Mouse (Mus musculus) fat pad, adult 2 months (tissue): Measurements from ENCODE around the gene Mgat5.

ENCODE experiments used
- DNase-seq: peaks from one replicate; pipeline ENCODE4 v3.0.0-alpha.2; 2011; ENCODE audit warnings: low read depth, low spot score; ENCODE audit errors: extremely low read depth

Gene Mgat5

DNA sequence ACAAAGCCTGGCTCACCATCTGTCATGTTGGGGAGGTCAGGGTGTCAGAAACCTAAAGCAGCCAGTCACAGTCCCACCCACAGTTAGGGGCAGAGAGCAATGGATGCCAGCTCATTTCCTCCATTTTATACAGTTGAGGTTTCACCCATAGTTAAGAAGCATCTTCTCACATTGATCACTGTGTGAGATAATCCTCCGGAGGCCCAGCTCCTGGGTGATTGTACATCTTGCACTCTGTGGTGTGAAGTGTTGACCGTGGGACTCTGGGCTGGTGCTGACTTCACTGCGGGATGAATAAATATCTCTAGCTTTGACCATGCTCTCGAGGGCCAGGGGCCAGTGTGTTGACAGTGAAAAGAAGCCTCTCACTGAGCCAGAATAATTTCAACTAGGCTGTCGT lies 99.0 kb downstream of the Mgat5 start:
- no peak for DNase-seq

DNA sequence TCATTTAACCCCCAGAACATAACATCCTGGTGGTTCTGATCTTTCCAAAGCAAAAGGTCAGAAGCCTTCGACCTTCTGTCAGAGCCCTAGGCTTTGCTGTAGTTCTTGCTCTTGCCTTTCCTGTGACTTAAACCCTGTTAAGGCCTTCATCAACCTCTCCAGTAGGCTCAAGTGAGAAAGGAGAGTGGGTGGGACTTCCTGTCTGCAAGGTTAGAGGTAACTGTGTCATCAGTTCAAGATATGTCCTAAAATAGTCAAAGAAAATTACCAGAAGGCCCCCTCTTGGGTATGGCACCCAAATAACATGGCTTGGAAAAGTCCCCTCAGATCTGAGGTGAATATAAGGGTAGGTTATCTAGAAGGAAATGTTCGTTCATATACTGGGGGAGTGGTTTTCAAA lies 99.5 kb downstream of the Mgat5 start:
- DNase-seq, result no peak

DNA sequence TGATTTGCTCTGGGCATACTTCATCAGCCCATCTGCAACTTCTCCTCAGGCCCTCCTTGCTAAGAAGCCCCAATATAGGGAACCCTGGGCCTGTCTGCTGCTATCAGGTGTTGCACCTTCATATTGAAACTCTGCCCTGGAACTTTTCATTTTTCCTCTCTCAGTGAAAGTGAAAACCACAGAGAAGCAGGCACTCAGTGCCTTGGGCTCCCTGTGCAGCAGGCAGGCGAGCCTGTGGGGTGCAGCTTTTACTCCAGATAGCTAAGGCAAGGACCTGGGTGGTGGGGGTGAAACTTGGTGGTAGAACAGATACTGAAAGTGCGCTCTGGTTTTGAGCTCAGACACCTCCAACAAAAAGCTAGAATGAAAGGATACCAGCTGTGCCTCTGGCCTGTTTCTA lies 100.8 kb downstream of the Mgat5 start:
- DNase-seq, result no peak

DNA sequence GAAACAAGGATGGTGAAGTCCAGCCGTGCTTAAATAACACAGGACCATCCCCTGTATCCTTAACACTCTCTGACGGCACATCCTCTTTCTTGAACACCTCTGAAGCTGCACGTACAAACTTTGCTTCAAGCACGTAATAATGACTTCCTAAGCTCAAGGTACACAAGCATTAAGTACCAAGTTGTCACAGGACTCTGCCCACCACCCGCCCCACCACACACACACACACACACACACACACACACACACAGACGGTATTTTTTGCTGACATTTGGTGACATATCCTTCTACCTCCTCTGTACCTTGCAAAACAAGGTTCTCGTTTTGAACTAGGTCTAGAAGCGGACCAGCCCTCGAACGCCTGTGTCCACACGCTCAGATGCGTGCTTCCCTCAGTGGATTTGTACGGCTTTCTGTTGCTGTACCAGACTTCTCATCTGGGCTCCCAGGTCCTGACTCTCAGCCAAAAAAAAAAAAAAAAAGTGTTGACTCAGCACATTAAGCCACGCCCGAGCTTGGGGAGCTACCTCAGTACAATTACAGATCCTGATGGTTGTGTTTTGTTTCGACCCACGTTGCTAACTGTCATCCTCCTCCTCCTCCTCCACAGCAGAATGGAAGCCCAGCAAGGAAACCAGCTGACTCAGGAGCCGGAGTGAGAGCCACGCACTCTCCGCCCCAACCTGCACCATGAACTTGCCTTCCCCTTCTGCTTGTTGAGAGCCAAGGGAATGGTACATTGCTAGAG lies 101.4 kb downstream of the Mgat5 start:
- DNase-seq, result no peak

DNA sequence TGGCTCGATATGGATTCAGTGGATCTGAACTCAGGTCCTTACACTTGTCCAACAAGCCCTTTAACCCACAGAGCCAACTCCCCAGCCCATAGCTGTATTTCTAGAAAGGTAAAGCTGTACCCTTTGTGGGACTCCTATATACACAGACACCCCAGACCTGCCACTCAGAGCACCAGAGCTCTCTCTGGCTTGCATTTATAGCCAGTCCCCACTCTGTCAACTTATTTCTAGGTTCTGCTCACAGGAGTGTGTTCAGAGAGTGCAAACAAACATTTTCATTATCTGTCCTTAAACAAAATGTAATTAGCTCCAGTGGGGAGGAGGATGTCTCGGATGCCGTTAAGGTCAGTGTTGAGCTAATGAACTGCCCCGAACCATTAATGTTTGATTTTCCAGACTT lies 102.5 kb downstream of the Mgat5 start:
- DNase-seq, result no peak

DNA sequence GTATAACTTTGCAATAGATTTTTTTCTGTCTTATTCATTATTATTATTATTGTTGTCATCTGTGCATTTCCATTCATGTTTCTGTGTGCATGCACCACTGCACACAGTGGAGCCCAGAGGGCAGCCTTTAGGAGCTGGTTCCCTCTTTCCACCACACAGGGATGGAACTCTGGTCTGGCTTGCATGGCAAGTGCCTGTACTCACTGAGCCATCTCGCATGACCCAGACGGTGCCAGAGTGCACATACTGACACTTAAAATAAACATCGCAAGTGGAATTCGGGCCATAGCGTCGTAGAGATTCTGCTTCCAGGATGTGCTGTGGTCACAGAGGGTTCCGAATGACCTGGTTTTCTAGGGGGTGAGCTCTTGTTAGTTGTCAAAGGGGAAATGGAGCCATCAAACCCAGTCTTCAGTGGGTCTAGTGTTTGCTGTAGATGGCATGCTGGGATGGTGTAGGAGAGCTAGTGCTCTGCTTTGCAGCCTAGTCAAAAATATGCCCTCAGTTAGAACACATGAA lies 103.5 kb downstream of the Mgat5 start:
- no peak for DNase-seq

DNA sequence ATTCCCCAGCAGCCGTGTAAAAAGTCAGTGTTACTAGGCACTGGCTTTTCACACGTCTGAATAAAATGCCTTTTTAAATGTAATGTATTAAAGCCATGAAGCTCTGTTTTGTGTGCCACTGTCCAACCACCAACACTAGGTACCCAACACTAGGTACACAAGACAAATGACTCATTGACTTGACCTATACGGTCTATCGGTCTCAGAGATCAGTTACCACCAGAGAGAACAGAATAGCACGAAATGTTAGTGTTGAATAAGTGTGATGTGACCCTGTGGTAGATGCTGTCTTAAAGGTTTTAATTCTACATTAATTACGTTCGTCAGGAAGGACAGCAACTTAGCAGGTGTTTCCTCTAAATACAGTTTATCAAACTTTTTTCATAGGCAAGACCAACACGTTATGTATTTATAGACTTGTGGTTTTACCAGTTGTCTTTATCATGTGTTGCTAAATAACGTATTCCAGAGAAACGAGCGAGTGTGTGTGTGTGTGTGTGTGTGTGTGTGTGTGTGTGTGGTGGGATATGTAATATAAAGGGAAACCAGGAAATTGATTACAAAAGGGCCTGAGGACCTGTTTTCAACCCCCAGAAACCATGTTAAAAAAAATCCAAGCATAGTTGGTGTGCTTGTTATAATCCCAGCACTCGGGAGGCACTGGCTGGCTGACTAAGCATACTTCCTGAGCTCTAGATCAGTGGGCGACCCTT lies 104.3 kb downstream of the Mgat5 start:
- no peak for DNase-seq

DNA sequence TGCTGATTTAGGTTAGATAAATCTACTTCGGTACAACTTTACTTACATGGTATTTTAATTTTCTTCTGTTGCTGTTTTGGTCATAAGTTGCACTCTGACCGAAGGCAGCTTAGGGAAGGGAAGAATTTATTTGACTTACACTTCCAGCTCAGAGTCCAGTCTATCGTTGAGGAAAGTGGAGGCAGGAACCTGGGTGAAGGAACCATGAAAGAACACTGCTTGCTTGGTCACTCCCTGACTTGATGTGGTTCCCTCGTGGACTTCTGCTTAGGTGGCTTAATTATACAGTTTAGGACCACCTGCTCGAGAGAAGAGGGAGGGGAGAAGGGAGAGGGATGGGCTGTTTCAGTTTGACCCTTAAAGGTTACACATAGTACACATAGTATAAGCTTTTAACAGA lies 105.2 kb downstream of the Mgat5 start:
- DNase-seq, result no peak

DNA sequence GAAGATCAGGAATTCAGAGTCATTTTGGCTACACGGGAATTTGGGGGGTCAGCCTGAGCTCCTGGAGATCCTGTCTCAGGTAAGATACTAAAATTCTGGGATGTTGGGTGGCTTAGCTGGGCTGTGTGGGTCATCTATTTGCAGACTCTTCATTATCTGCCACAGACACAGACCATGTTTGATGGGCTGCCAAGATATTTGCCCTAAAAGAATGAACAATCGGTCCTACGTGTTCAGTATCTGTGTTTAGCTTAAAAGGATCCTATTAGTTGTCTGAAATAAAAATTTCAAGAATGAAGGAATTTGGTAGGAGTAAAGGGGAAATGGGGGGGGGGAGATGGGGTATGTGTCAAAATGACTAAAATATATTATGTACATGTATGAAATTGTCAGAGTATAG lies 105.9 kb downstream of the Mgat5 start:
- no peak for DNase-seq

DNA sequence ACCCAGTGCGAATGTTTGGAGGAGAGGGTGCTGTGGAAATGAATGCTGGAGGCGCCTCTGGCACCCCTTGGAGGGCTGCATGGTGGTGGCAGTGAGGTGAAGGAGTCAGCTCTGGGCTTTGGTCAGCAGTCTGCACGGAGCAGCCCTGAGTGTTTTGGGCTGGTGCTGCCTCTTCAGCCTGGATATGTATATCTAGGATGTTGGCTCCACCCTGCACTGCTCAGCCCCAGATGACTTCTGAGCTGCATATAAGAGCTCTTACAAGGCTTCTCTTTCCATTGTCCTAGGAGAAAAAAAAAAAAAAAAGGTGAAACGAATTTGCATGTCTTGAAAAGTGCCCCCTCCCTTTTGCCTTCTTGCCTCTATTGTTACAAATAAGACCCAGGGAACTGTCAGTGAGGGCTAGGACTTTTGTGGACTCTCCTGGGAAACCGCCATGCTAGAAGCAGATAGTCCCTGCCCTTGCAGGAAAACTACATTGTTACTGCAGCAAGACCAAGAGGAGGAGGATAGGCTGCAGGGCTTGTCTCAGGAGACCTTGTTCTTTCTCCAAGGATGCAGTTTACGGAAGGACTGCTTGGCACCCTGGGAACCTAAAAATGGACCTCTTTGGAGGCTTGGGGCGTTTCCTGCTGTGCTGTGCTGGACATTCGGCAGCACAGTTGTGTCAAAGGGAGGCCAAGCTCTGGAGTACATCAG lies 109.0 kb downstream of the Mgat5 start:
- DNase-seq, result no peak

DNA sequence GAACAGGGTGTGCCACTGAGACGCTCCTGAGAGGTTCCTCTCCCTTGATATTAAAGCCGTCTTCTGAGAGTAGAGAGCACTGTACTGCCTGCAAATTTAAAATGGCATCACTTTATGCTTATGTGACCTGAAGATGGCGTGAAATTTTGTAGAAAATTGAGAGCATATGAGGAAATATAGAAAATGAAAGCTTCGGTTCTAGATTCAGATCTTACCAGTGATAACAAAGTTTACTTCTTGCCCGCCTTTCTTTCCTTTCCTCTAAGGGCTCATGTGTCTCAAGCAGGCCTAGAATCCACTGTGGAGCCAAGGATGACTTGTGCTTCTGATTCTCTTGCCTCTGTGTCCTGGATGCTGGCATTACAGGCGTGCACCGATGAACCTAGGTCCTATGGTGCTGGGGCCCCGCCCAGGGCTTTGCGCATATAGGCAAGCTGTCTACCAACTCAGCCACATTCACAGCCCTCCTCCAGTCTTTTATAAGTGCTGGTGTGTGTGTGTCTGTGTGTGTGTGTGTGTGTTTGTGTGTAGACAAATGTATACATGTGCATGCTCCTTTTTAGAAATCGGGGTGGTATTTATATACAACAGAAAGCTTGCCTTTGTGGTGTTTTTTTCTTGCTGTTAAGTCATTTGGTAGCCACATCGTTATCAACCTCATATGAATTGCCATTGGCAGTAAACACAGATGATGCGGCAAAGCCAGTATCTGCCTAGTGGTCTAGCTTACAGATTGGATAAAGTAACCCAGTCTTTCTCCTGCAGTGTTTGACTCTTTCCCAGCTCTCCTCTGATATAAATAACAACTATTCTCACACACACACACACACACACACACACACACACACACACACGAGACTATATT lies 111.2 kb downstream of the Mgat5 start:
- no peak for DNase-seq

DNA sequence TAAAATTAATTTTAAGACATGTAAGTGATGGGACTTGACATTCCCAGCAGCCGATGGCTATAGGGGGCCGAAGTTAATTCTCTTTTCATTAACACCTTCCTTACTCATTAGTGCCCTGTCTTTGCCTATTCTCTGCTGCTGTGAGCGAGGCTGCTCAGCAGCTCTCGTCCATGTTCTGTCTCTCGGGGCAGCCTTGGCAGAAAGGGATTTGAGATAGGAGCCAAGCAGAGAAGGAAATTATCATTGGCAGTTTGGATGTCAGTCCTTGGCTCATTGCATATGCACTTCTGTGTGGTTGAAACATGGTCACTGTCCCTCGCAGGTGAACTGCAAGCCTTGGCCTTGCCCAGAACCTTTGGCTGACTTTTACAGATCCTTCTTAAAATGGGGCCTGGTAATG lies 111.8 kb downstream of the Mgat5 start:
- no peak for DNase-seq

DNA sequence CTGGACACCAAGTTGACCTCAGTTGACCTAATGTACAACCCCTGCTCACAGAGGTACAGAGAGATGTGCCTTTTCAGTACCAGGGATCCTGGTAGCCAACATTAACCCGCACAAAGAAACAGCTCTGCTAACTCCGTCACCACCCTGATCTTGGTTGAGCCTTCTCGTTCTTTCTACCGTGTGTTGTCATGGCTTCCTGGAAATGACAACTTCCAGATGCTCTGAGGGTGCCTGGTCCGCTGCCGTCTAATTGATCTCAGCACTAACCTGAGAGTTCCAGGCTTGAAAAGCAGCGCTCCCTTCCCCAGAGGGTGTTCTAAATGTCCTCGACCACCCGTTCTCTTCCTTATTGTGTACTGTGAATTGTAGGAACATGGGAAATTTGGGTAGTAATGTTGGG lies 112.7 kb downstream of the Mgat5 start:
- DNase-seq, result no peak

DNA sequence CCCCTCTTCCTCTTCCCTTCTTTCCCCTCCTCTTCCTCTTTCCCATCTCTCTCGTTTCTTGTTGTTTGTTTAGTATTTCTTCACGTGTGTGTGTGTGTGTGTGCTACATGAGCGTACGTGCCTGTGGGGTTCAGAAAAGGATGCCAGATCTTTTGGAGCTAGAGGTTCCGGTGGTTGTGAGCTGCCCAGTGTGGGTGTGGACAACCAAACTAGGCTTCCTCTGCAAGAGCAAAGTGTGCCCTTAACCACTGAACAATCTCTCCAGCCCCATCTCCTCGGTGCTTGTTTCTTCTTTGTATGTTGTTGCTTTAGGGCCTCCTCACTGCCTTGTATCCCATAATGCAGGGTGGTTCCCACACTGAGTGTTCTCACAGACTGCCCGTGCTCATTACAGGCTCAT lies 113.7 kb downstream of the Mgat5 start:
- no peak for DNase-seq

DNA sequence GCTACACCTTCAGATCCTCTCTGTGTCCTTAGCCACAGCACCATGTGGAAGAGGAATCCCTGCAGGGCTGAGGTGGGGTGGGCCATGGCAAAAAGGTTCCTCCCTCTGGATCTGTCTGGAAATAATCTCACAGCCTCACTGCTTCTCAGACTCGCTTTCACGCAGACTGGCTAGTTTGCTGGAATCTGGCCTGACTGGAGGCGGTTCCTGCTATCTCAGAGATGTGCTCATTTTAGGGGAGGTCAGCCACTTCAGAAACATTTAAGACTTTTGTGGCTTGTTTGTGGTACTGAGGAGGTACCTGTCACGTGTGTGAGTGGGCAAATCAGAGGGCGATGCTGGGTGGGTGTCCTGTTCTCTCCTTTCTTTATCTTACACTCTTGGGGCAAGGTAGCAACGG lies 115.0 kb downstream of the Mgat5 start:
- DNase-seq, result no peak

DNA sequence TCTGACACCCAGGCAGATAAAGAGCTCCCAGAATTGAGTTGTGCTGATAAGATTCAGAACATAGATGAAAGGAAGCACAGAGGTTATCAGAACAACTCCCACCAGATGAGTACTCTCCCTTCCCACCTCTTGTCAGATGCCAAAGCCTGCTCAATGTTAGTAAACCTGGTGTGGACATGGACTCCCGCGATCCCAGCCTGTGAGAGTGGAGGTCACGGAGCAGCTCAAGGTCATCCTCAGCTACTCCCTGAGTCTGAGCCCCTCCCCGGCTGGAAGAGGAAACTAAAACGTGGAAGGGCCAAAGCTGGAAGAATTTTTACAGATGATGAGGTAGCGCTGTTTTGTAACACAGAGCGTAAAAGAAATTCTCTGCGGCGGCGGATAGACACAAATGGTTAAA lies 116.1 kb downstream of the Mgat5 start:
- DNase-seq, result no peak

DNA sequence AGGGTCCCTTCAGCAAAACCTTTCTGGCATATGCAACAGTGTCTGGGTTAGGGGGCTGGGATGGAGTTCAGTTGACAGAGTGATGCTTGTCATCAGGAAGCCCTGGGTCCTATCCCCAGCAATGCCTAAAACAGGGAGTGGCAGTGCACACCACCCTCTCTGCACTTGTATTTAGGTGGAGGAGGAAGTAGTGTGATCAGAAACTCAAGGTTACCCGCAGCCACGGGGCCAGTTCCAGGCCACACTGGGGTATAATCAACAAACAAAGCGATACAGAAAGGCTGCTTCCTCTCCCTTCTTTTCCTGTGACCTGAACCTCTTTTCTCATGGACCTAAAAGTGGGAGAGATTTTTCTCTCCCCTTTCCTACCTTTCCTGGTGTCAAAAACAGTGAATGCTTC lies 116.8 kb downstream of the Mgat5 start:
- DNase-seq, result no peak

DNA sequence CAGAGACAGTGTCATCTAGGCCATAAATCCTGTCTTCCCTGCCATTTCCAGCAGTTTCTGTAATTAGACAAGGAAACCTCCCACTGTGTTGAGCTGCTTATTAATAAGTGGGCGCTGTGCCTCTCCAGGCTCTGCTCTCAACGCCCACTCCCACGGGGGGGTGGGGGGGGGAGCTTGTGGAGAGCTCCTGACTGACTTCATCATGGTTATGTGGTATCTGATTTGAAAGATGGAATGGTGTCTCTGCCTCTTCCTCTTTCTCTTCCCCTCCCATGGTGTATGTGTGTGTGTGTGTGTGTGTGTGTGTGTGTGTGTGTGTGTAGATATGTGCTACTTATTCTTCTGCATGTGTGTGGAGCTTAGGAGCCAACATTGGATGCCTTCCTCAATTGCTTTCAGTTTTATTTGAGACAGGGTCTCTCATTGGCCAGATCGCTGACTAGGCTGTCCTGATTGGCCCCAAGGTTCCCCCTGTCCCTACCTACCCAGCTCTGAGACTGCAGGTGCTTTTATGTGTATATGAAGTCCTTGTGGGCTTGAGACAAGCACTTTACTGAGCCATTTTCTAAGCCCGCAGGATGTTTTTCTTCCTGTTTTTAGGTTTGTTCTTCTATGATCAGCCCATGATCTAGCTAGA lies 117.5 kb downstream of the Mgat5 start:
- DNase-seq, result no peak

DNA sequence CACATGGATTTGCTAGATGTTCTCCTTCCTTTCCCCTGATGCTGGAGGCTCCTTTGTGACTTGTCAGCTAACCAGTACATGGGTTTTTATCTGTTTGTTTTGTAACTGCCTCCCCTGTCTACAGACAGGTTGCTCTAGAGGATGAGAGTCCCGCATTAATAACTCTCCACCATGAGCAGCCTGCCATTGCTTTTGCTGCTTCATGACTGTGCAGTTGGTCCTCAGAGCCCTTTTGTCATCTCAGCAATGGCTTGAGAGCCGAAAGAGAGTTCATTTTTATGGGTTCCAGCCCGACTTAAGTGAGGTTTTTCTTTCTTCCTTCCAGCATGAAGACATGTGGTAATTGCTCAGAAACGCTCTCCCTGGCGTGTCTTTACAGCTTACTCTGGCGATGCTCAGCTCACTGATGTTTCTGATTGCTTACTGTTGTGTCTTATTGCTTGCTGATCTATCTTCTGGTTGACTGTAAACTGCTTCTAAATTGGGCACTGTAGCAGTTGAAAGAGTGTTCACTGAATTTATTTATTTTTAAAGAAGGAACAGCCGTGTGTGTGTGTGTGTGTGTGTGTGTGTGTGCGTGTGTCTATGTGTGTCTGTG lies 120.9 kb downstream of the Mgat5 start:
- no peak for DNase-seq

DNA sequence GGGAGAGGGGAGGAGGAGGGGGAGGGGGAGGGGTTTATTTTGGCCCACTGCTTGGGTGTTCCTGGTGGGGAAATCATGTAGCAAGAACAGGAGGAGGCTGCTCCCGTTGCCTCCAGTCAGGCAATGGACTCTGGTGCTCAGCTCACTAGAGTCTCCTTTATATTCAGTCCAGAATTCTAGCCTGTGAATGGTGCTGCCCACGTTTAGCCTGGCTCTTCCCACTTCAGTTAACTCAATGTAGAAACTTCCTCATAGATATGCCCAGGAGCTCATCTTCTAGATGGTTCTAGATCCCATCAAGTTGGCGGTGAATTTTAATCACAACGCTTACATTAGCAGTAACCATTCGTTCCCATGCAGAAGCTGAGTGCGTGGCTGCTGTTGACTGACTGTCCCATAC lies 123.0 kb downstream of the Mgat5 start:
- no peak for DNase-seq
